23 mouse cellular contexts compared by ENCODE assay signal in the genomic region with DNA sequence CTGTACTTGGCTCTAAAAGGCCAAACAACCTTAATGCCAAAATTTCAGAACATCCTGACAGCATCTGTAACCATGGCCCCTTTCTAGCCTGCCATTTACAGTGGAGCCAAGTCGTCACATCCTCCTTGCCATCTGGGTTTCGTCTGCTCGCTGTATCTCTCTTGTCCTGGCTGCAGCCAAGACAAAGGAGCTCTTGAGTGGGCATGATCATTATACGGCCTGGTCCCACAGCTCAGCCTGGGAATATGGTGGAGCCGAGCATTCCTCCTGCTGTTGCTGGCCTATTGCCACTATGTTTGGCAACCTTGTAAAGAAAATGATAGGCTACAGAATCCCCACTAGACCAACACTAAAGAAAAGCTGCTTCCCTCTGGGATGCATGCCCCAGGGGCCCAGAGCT. TPM values are rescaled to one million over a fixed set of nuclear protein-coding genes. Genes with fewer than 3 reads are reported as not detected.
DNase-seq lines count a peak whose midpoint lies in the region; ATAC-seq and TF ChIP-seq lines count a peak whose summit lies in the region.
"Had no signal": no experiment of that assay in that cellular context is flagged by ENCODE, and none has a peak within 500 bp of the region (broad histone marks: within the 10 kb centered on the region; RNA-seq: fewer than 3 reads in every experiment).

No protein-coding gene starts in this region.

- no peak overlapping the region for H3K4me3 ChIP-seq in forebrain, embryonic 13.5 days
- H3K4me3 ChIP-seq in forebrain, embryonic 12.5 days (replicated peaks), result no peak overlapping the region
- H3K4me3 ChIP-seq in left cerebral cortex, adult 2 months, result no peak overlapping the region
- H3K4me3 ChIP-seq in midbrain, postnatal 0 days (ENCODE audit: low read depth, low read length), result no peak overlapping the region
- H3K4me3 ChIP-seq in midbrain, embryonic 11.5 days (ENCODE audit: low read depth, low read length), result no peak overlapping the region
- H3K4me3 ChIP-seq in forebrain, postnatal 0 days (ENCODE audit: low read depth, low read length), result no peak overlapping the region
- H3K4me3 ChIP-seq: embryonic facial prominence, embryonic 10.5 days; limb, embryonic 13.5 days; liver, embryonic 13.5 days; megakaryocyte, embryonic 14.5 days had no signal

- H3K9ac ChIP-seq in forebrain, embryonic 13.5 days, result no peak overlapping the region
- H3K9ac ChIP-seq in forebrain, embryonic 12.5 days, result no peak overlapping the region
- no peak overlapping the region for H3K9ac ChIP-seq in midbrain, postnatal 0 days (replicated peaks; ENCODE audit: low read length, poor library complexity, severe bottlenecking)
- H3K9ac ChIP-seq in midbrain, embryonic 11.5 days (ENCODE audit: low read length), result no peak overlapping the region
- H3K9ac ChIP-seq in forebrain, postnatal 0 days, result no peak overlapping the region
- H3K9ac ChIP-seq: limb, embryonic 13.5 days; liver, embryonic 13.5 days had no signal

- TF ChIP-seq CTCF in left cerebral cortex, adult 2 months (IDR thresholded peaks at IDR 0.05), result no peak
- no peak for TF ChIP-seq CTCF in midbrain, postnatal 0 days (IDR thresholded peaks at IDR 0.05)
- TF ChIP-seq CTCF in forebrain, postnatal 0 days (IDR thresholded peaks at IDR 0.05; ENCODE audit: low read depth), result no peak

- H3K27ac ChIP-seq in forebrain, embryonic 13.5 days, result peak overlapping the region; percentile 17; the same call in 1 of the 2 replicates
- H3K27ac ChIP-seq in forebrain, embryonic 12.5 days, result no peak overlapping the region
- peak overlapping the region; percentile 77 for H3K27ac ChIP-seq in left cerebral cortex, adult 2 months
- H3K27ac ChIP-seq in midbrain, postnatal 0 days (ENCODE audit: low read depth, low read length), result no peak overlapping the region
- H3K27ac ChIP-seq in midbrain, embryonic 11.5 days (ENCODE audit: low read depth, low read length), result no peak overlapping the region
- H3K27ac ChIP-seq in forebrain, postnatal 0 days (ENCODE audit: low read depth, low read length), result no peak overlapping the region
- H3K27ac ChIP-seq: embryonic facial prominence, embryonic 10.5 days; limb, embryonic 13.5 days; liver, embryonic 13.5 days had no signal

- no peak overlapping the region for H3K4me2 ChIP-seq in forebrain, embryonic 13.5 days
- H3K4me2 ChIP-seq in forebrain, embryonic 12.5 days, result no peak overlapping the region
- H3K4me2 ChIP-seq in midbrain, postnatal 0 days (ENCODE audit: low read depth, low read length, poor library complexity, severe bottlenecking), result no peak overlapping the region
- H3K4me2 ChIP-seq in midbrain, embryonic 11.5 days, result no peak overlapping the region
- no peak overlapping the region for H3K4me2 ChIP-seq in forebrain, postnatal 0 days (ENCODE audit: low read depth)
- H3K4me2 ChIP-seq: limb, embryonic 13.5 days; liver, embryonic 13.5 days had no signal

- 46% methylated on average over 5 of the region's 5 CpGs for WGBS in forebrain, embryonic 13.5 days
- WGBS in forebrain, embryonic 12.5 days, result 68% methylated on average over 5 of the region's 5 CpGs
- 57% methylated on average over 5 of the region's 5 CpGs for WGBS in midbrain, postnatal 0 days
- 87% methylated on average over 5 of the region's 5 CpGs for WGBS in midbrain, embryonic 11.5 days
- WGBS in forebrain, postnatal 0 days, result 15% methylated on average over 5 of the region's 5 CpGs

- intact Hi-C loops in left cerebral cortex, adult 2 months (cut with DNase I), result no loop called here
- intact Hi-C loops in left cerebral cortex, postnatal 14 days (cut with DNase I), result no loop called here

- peak; percentile 55 for ATAC-seq in forebrain, embryonic 13.5 days
- no peak for ATAC-seq in forebrain, embryonic 12.5 days (ENCODE audit: low FRiP score)
- ATAC-seq in midbrain, postnatal 0 days (ENCODE audit: low FRiP score), result no peak
- ATAC-seq in midbrain, embryonic 11.5 days (ENCODE audit: low FRiP score), result no peak
- ATAC-seq in forebrain, postnatal 0 days, result peak; percentile 28

- peaks cover 47% of the 10 kb centered on the region for H3K4me1 ChIP-seq in forebrain, embryonic 13.5 days
- H3K4me1 ChIP-seq in forebrain, embryonic 12.5 days, result peaks cover 24% of the 10 kb centered on the region
- peaks cover 19% of the 10 kb centered on the region for H3K4me1 ChIP-seq in midbrain, postnatal 0 days (ENCODE audit: insufficient read depth, low read length)
- peaks cover 18% of the 10 kb centered on the region for H3K4me1 ChIP-seq in midbrain, embryonic 11.5 days (ENCODE audit: control insufficient read depth, insufficient read depth, low read length)
- H3K4me1 ChIP-seq in forebrain, postnatal 0 days (ENCODE audit: insufficient read depth), result peaks cover 18% of the 10 kb centered on the region
- H3K4me1 ChIP-seq: limb, embryonic 13.5 days; liver, embryonic 13.5 days had no signal

- no peaks in the 10 kb centered on the region for H3K9me3 ChIP-seq in forebrain, embryonic 13.5 days (replicated peaks)
- no peaks in the 10 kb centered on the region for H3K9me3 ChIP-seq in forebrain, embryonic 12.5 days
- H3K9me3 ChIP-seq in midbrain, postnatal 0 days (ENCODE audit: low read length), result no peaks in the 10 kb centered on the region
- H3K9me3 ChIP-seq in midbrain, embryonic 11.5 days (ENCODE audit: control insufficient read depth, low read length), result no peaks in the 10 kb centered on the region
- no peaks in the 10 kb centered on the region for H3K9me3 ChIP-seq in forebrain, postnatal 0 days (ENCODE audit: low read length)
- H3K9me3 ChIP-seq: embryonic facial prominence, embryonic 10.5 days; G1E; limb, embryonic 13.5 days; liver, embryonic 13.5 days; megakaryocyte, embryonic 14.5 days had no signal

- H3K36me3 ChIP-seq in forebrain, embryonic 13.5 days (ENCODE audit: poor library complexity, severe bottlenecking), result no peaks in the 10 kb centered on the region
- no peaks in the 10 kb centered on the region for H3K36me3 ChIP-seq in forebrain, embryonic 12.5 days (replicated peaks)
- H3K36me3 ChIP-seq in midbrain, postnatal 0 days (ENCODE audit: insufficient read depth, low read length), result peaks cover 27% of the 10 kb centered on the region
- H3K36me3 ChIP-seq in midbrain, embryonic 11.5 days (ENCODE audit: control insufficient read depth, insufficient read depth, low read length), result no peaks in the 10 kb centered on the region
- peaks cover 28% of the 10 kb centered on the region for H3K36me3 ChIP-seq in forebrain, postnatal 0 days (ENCODE audit: insufficient read depth)
- H3K36me3 ChIP-seq: embryonic facial prominence, embryonic 10.5 days; G1E; limb, embryonic 13.5 days; liver, embryonic 13.5 days had no signal

- peak in 1 of 2 experiments; percentile 12 for DNase-seq in left cerebral cortex, adult 2 months (ENCODE audit: extremely low spot score in 1 of 2, low spot score in 2 of 2)
- DNase-seq in left cerebral cortex, postnatal 14 days (ENCODE audit: low spot score in 2 of 2), result no peak
- peak; percentile 64 for DNase-seq in midbrain, postnatal 0 days (ENCODE audit: low spot score)
- DNase-seq in midbrain, embryonic 11.5 days (ENCODE audit: low spot score, missing footprints), result no peak
- peak; percentile 74 for DNase-seq in forebrain, postnatal 0 days
- DNase-seq in heart, adult 9 months (ENCODE audit: low spot score in 2 of 2), result no peak
- DNase-seq: adrenal gland, postnatal 14 days; cerebellum, adult 11 months; heart, adult 11 months; heart, postnatal 36 days; kidney, adult 8-10 months; kidney, postnatal 25 days; liver, embryonic 13.5 days; lung, postnatal 10 days; right cerebral cortex, postnatal 4 days had no signal

- peaks cover 12% of the 10 kb centered on the region; the same call in 1 of the 2 replicates for H3K27me3 ChIP-seq in forebrain, embryonic 13.5 days
- peaks cover 15% of the 10 kb centered on the region; the same call in 1 of the 2 replicates for H3K27me3 ChIP-seq in forebrain, embryonic 12.5 days
- H3K27me3 ChIP-seq in midbrain, postnatal 0 days (ENCODE audit: insufficient read depth, low read length), result no peaks in the 10 kb centered on the region
- H3K27me3 ChIP-seq in midbrain, embryonic 11.5 days (ENCODE audit: control insufficient read depth, insufficient read depth, low read length), result no peaks in the 10 kb centered on the region
- no peaks in the 10 kb centered on the region for H3K27me3 ChIP-seq in forebrain, postnatal 0 days (ENCODE audit: insufficient read depth, low read length)

RNA-seq across cellular contexts. Expression of gene Dnajb5, which starts 6.3 kb away (rescaled TPM):
- 34.6 and 46.7 TPM in 2 replicates for polyA plus RNA-seq in forebrain, embryonic 13.5 days (2015; fragmentation: Nextera tagmentation; extraction: Ambion mirVana)
- polyA plus RNA-seq in forebrain, embryonic 12.5 days (2016; fragmentation: Nextera tagmentation; extraction: Ambion mirVana), result 26.0 and 32.3 TPM in 2 replicates
- total RNA-seq in left cerebral cortex, adult 2 months (2021), result 100 to 1,000 TPM; 216 to 338 TPM
- total RNA-seq in left cerebral cortex, postnatal 14 days (2021), result 100 to 1,000 TPM; 225 to 284 TPM
- 75.6 and 109 TPM in 2 replicates for total RNA-seq in midbrain, postnatal 0 days (2014; rRNA removed)
- 37.9 and 41.4 TPM in 2 replicates for polyA plus RNA-seq in midbrain, postnatal 0 days (2015; fragmentation: Nextera tagmentation; extraction: Ambion mirVana)
- 17.6 and 22.3 TPM in 2 replicates for polyA plus RNA-seq in midbrain, embryonic 11.5 days (2014; fragmentation: Nextera tagmentation; extraction: Ambion mirVana)
- 81.0 and 106 TPM in 2 replicates for total RNA-seq in forebrain, postnatal 0 days (2014; rRNA removed)
- polyA plus RNA-seq in forebrain, postnatal 0 days (2015; fragmentation: Nextera tagmentation; extraction: Ambion mirVana), result 46.8 and 50.7 TPM in 2 replicates

RNA-seq across cellular contexts. Expression of gene 1700022I11Rik, which starts 26.1 kb away (rescaled TPM):
- polyA plus RNA-seq in forebrain, embryonic 13.5 days (2015; fragmentation: Nextera tagmentation; extraction: Ambion mirVana), result 0.48 and 0.81 TPM in 2 replicates
- polyA plus RNA-seq in forebrain, embryonic 12.5 days (2016; fragmentation: Nextera tagmentation; extraction: Ambion mirVana), result 0.85 and 1.1 TPM in 2 replicates
- total RNA-seq in left cerebral cortex, adult 2 months (2021), result not detected
- total RNA-seq in left cerebral cortex, postnatal 14 days (2021), result not detected
- total RNA-seq in midbrain, postnatal 0 days (2014; rRNA removed), result not detected in 2 replicates
- 0.19 and 0.48 TPM in 2 replicates for polyA plus RNA-seq in midbrain, postnatal 0 days (2015; fragmentation: Nextera tagmentation; extraction: Ambion mirVana)
- polyA plus RNA-seq in midbrain, embryonic 11.5 days (2014; fragmentation: Nextera tagmentation; extraction: Ambion mirVana), result 0.52 and 0.60 TPM in 2 replicates
- not detected in 2 replicates for total RNA-seq in forebrain, postnatal 0 days (2014; rRNA removed)
- 0.23 and 0.63 TPM in 2 replicates for polyA plus RNA-seq in forebrain, postnatal 0 days (2015; fragmentation: Nextera tagmentation; extraction: Ambion mirVana)
- total RNA-seq: adrenal gland, postnatal 14 days; gastrocnemius, adult 8-10 months; heart, postnatal 36 days had no signal
- polyA plus RNA-seq: G1E; urinary bladder, adult 2 months had no signal

RNA-seq across cellular contexts. Expression of gene Phf24, which starts 26.9 kb away (rescaled TPM):
- 8.2 and 10.3 TPM in 2 replicates for polyA plus RNA-seq in forebrain, embryonic 13.5 days (2015; fragmentation: Nextera tagmentation; extraction: Ambion mirVana)
- 4.2 and 5.4 TPM in 2 replicates for polyA plus RNA-seq in forebrain, embryonic 12.5 days (2016; fragmentation: Nextera tagmentation; extraction: Ambion mirVana)
- total RNA-seq in left cerebral cortex, adult 2 months (2021), result 100 to 1,000 TPM; 359 to 380 TPM
- 100 to 1,000 TPM; 328 to 359 TPM for total RNA-seq in left cerebral cortex, postnatal 14 days (2021)
- 130 and 148 TPM in 2 replicates for total RNA-seq in midbrain, postnatal 0 days (2014; rRNA removed)
- polyA plus RNA-seq in midbrain, postnatal 0 days (2015; fragmentation: Nextera tagmentation; extraction: Ambion mirVana), result 44.4 and 45.0 TPM in 2 replicates
- 2.2 and 2.9 TPM in 2 replicates for polyA plus RNA-seq in midbrain, embryonic 11.5 days (2014; fragmentation: Nextera tagmentation; extraction: Ambion mirVana)
- total RNA-seq in forebrain, postnatal 0 days (2014; rRNA removed), result 77.2 and 82.7 TPM in 2 replicates
- 38.2 and 42.3 TPM in 2 replicates for polyA plus RNA-seq in forebrain, postnatal 0 days (2015; fragmentation: Nextera tagmentation; extraction: Ambion mirVana)

RNA-seq across cellular contexts. Expression of gene Vcp, which starts 57.0 kb away (rescaled TPM):
- 545 and 570 TPM in 2 replicates for polyA plus RNA-seq in forebrain, embryonic 13.5 days (2015; fragmentation: Nextera tagmentation; extraction: Ambion mirVana)
- polyA plus RNA-seq in forebrain, embryonic 12.5 days (2016; fragmentation: Nextera tagmentation; extraction: Ambion mirVana), result 640 and 653 TPM in 2 replicates
- total RNA-seq in left cerebral cortex, adult 2 months (2021), result 100 to 1,000 TPM; 179 to 186 TPM
- 100 to 1,000 TPM; 223 to 226 TPM for total RNA-seq in left cerebral cortex, postnatal 14 days (2021)
- total RNA-seq in midbrain, postnatal 0 days (2014; rRNA removed), result 192 and 242 TPM in 2 replicates
- 448 and 464 TPM in 2 replicates for polyA plus RNA-seq in midbrain, postnatal 0 days (2015; fragmentation: Nextera tagmentation; extraction: Ambion mirVana)
- polyA plus RNA-seq in midbrain, embryonic 11.5 days (2014; fragmentation: Nextera tagmentation; extraction: Ambion mirVana), result 635 and 667 TPM in 2 replicates
- total RNA-seq in forebrain, postnatal 0 days (2014; rRNA removed), result 221 and 255 TPM in 2 replicates
- polyA plus RNA-seq in forebrain, postnatal 0 days (2015; fragmentation: Nextera tagmentation; extraction: Ambion mirVana), result 357 and 443 TPM in 2 replicates

Comparison
In these comparisons a context has a peak if more than half of its experiments do, and no peak if none do; other contexts are left out.
1. ATAC-seq: peak in forebrain, embryonic 13.5 days (single experiment) and forebrain, postnatal 0 days (single experiment); none in forebrain, embryonic 12.5 days (single experiment), midbrain, postnatal 0 days (single experiment) and midbrain, embryonic 11.5 days (single experiment).
2. H3K27ac ChIP-seq: peak in forebrain, embryonic 13.5 days (single experiment) and left cerebral cortex, adult 2 months (single experiment); none in forebrain, embryonic 12.5 days (single experiment), midbrain, postnatal 0 days (single experiment), midbrain, embryonic 11.5 days (single experiment) and forebrain, postnatal 0 days (single experiment).
3. DNase-seq: peak in midbrain, postnatal 0 days (single experiment) and forebrain, postnatal 0 days (single experiment); none in left cerebral cortex, postnatal 14 days (0 of 2), midbrain, embryonic 11.5 days (single experiment) and heart, adult 9 months (0 of 2).